Mouse (Mus musculus) forebrain, embryonic 14.5 days (tissue): ENCODE measurements around the gene Cacnb3. TPM values are rescaled to one million over a fixed set of nuclear protein-coding genes. Genes with fewer than 3 reads are reported as not detected.

Source experiments
- ATAC-seq: fragments of 200-750 bp; cut with Nextera tagmentation; 2 replicates; pipeline ENCODE4 v1.8.0; 2017; ENCODE audit warnings: mild to moderate bottlenecking, moderate library complexity
- DNase-seq: peaks from one replicate; pipeline ENCODE4 v3.0.0-alpha.2; 2015; ENCODE audit warnings: low spot score
- H3K27ac ChIP-seq: fragments of 300-500 bp; sonication (generic); 2 replicates; pipeline ENCODE4 v1.5.1; 2014; ENCODE audit warnings: low read depth, mild to moderate bottlenecking, control low read depth, low read length, moderate library complexity
- H3K27me3 ChIP-seq: fragments of 300-500 bp; sonication (generic); replicated peaks from 2 replicates; pipeline ENCODE4 v1.6.1; 2014; ENCODE audit warnings: low read length, control low read depth, mixed read lengths; ENCODE audit not compliant: control insufficient read depth, insufficient read depth
- H3K36me3 ChIP-seq: fragments of 300-500 bp; sonication (generic); 2 replicates; pipeline ENCODE4 v1.6.1; 2014; ENCODE audit warnings: low read length, control low read depth; ENCODE audit not compliant: control insufficient read depth, insufficient read depth
- H3K4me1 ChIP-seq: fragments of 300-500 bp; sonication (generic); 2 replicates; pipeline ENCODE4 v1.6.1; 2014; ENCODE audit warnings: antibody characterized with exemption, low read length, control low read depth; ENCODE audit not compliant: control insufficient read depth, insufficient read depth
- H3K4me2 ChIP-seq: fragments of 300-500 bp; sonication (generic); 2 replicates; pipeline ENCODE4 v1.6.1; 2014; ENCODE audit warnings: mild to moderate bottlenecking, control low read depth, low read length
- H3K4me3 ChIP-seq: fragments of 300-500 bp; sonication (generic); 2 replicates; pipeline ENCODE4 v1.5.1; 2014; ENCODE audit warnings: low read depth, low read length, control low read depth
- H3K9ac ChIP-seq: fragments of 300-500 bp; sonication (generic); 2 replicates; pipeline ENCODE4 v1.6.1; 2014; ENCODE audit warnings: mild to moderate bottlenecking, low read length, control low read depth, moderate library complexity
- H3K9me3 ChIP-seq: fragments of 300-500 bp; sonication (generic); replicated peaks from 2 replicates; pipeline ENCODE4 v1.6.1; 2016; ENCODE audit warnings: low read length, control low read depth, mixed read lengths; ENCODE audit not compliant: control insufficient read depth
- WGBS: fragments of 180-500 bp; shearing (Covaris S2); extraction: QIAGEN DNeasy Blood & Tissue Kit; methylation state at CpG from one replicate; pipeline ENCODE4 v1.1.7; 2014; 5-methylcytosine and 5-hydroxymethylcytosine counted together
- polyA plus RNA-seq: library from polyadenylated mRNA; unstranded; fragments of >200 nt; fragmentation: Nextera tagmentation; extraction: Ambion mirVana; gene quantifications from 2 replicates; pipeline ENCODE4 v1.2.1, GENCODE M21; 2014

Gene Cacnb3
- polyA plus RNA-seq, 1 experiment from 2014 or later: 75.9 TPM

- no peak overlapping the region for H3K27ac ChIP-seq
- H3K9ac ChIP-seq: no peak overlapping the region
- H3K4me2 ChIP-seq: no peak overlapping the region
- no peak for ATAC-seq
- H3K9me3 ChIP-seq: no peaks in the 10 kb centered on the region
- no peaks in the 10 kb centered on the region for H3K27me3 ChIP-seq
- H3K4me3 ChIP-seq: no peak overlapping the region
- no peak for DNase-seq
- peaks cover 16% of the 10 kb centered on the region for H3K4me1 ChIP-seq
- peaks cover 26% of the 10 kb centered on the region for H3K36me3 ChIP-seq
- 65% methylated on average over 9 of the region's 9 CpGs for WGBS
Observed at GRCm38 (mm10) chr15:98606739-98607138, 23.9 kb upstream of the Cacnb3 start.

DNA sequence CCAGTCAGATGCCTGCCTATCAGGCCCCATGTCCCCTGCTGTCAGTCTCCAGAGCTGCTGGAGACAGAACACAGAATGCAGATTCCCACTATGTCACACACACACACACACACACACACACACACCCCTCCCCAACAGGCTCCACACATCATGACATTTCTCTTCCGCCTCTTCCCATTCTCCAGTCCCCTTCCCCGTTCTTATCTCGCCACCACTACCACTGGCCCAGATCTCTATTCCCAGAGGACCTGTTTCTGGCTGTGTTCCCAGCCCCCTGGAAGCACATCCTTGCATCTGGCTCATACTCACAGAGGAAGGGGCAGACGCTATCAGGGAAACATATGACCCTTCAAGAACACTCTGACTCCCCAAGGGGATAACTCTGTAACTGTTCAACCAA is 23.1 kb upstream of the Cacnb3 start:
- peak overlapping the region; percentile 86; the same call in 1 of the 2 replicates for H3K9ac ChIP-seq
- no peak for DNase-seq
- no peak for ATAC-seq
- H3K4me3 ChIP-seq: peak overlapping the region; percentile 75
- H3K27ac ChIP-seq: no peak overlapping the region
- peak overlapping the region; percentile 91 for H3K4me2 ChIP-seq
- peaks cover 22% of the 10 kb centered on the region for H3K36me3 ChIP-seq
- H3K27me3 ChIP-seq: no peaks in the 10 kb centered on the region
- WGBS: 35% methylated on average over 4 of the region's 4 CpGs
- no peaks in the 10 kb centered on the region for H3K9me3 ChIP-seq
- peaks cover 14% of the 10 kb centered on the region for H3K4me1 ChIP-seq

GRCm38 (mm10) chr15:98608058-98608783 is 22.4 kb upstream of the Cacnb3 start:
- Histone ChIP-seq H3K27ac (no peak overlapping the region; the same call in 1 of the 2 replicates), H3K4me3 (peak overlapping the region; percentile 75), H3K4me1 (peaks cover 14% of the 10 kb centered on the region), H3K36me3 (peaks cover 16% of the 10 kb centered on the region), H3K4me2 (peak overlapping the region; percentile 91), H3K9me3 (no peaks in the 10 kb centered on the region), H3K9ac (peak overlapping the region; percentile 86), H3K27me3 (no peaks in the 10 kb centered on the region)
- DNase-seq (no peak), ATAC-seq (no peak)
- 17% methylated on average over 8 of the region's 10 CpGs for WGBS

- DNase-seq: peak; percentile 30
Observed at GRCm38 (mm10) chr15:98608784-98609250, 21.8 kb upstream of the Cacnb3 start.

GRCm38 (mm10) chr15:98609331-98610130 is 21.1 kb upstream of the Cacnb3 start, which contains the start of gene Adcy6:
Gene Adcy6, minus strand, starts transcription at chr15:98610076.
- Histone ChIP-seq H3K4me1 (peaks cover 14% of the 10 kb centered on the region), H3K4me3 (peak within 1 kb of the TSS; percentile 75), H3K27ac (peak within 1 kb of the TSS; percentile 83), H3K36me3 (0 out of 2 replicates have a peak, but pooled peaks cover 3% of the 10 kb centered on the region), H3K9ac (peak within 1 kb of the TSS; percentile 86), H3K4me2 (peak within 1 kb of the TSS; percentile 91), H3K27me3 (no peaks in the 10 kb centered on the region), H3K9me3 (no peaks in the 10 kb centered on the region)
- peak; percentile 88 for DNase-seq
- under 1% methylated on average over 30 of the region's 75 CpGs for WGBS
- peak; percentile 85 for ATAC-seq

More at GRCm38 (mm10) chr15:98608784-98609250, 21.8 kb upstream of the Cacnb3 start:
- Histone ChIP-seq H3K4me3 (peak overlapping the region; percentile 75), H3K9ac (peak overlapping the region; percentile 86), H3K4me1 (peaks cover 14% of the 10 kb centered on the region), H3K27ac (peak overlapping the region; percentile 83), H3K27me3 (no peaks in the 10 kb centered on the region), H3K9me3 (no peaks in the 10 kb centered on the region), H3K4me2 (peak overlapping the region; percentile 91), H3K36me3 (peaks cover 10% of the 10 kb centered on the region)
- 0% methylated on average over 7 of the region's 26 CpGs for WGBS
- ATAC-seq: peak; percentile 54

DNA sequence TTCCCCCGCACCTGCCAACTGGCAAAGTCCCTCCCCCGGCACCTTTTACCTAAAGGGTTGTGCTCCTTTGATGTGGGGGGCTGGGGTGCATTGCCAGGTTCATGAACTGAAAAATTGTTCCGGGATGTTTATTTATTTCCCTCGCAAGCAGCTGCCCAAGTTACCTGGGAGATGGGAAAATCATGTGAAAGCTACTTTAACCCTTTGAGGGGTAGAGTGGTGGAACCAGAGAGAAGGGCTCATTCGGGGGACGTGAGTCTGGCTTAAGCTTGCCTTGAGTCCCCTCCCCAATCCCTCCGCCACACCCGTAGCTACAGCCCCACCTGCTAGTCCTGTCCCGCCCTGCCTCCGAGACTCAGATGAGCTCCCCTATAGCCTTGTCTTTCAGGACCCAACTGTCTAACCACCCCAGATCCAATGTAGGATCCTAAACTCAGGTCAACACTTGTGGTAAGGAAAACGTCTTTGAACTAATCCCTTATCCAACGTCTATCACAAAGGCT is 20.5 kb upstream of the Cacnb3 start:
- peak overlapping the region; percentile 75 for H3K4me3 ChIP-seq
- H3K4me2 ChIP-seq: peak overlapping the region; percentile 91
- ATAC-seq (no peak), DNase-seq (peak; percentile 40)
- H3K36me3 ChIP-seq: 0 out of 2 replicates have a peak, but pooled peaks cover 3% of the 10 kb centered on the region
- peaks cover 14% of the 10 kb centered on the region for H3K4me1 ChIP-seq
- WGBS: 5% methylated on average over 12 of the region's 12 CpGs
- peak overlapping the region; percentile 86 for H3K9ac ChIP-seq
- H3K27ac ChIP-seq: peak overlapping the region; percentile 83
- H3K27me3 ChIP-seq: no peaks in the 10 kb centered on the region
- no peaks in the 10 kb centered on the region for H3K9me3 ChIP-seq

- DNase-seq (no peak), ATAC-seq (no peak)
- Histone ChIP-seq H3K4me2 (no peak overlapping the region), H3K9me3 (no peaks in the 10 kb centered on the region), H3K27ac (no peak overlapping the region), H3K27me3 (no peaks in the 10 kb centered on the region), H3K4me1 (peaks cover 14% of the 10 kb centered on the region), H3K9ac (no peak overlapping the region), H3K4me3 (no peak overlapping the region), H3K36me3 (no peaks in the 10 kb centered on the region)
- 94% methylated on average over 3 of the region's 3 CpGs for WGBS
Observed at GRCm38 (mm10) chr15:98612229-98612628, 18.4 kb upstream of the Cacnb3 start.

DNA sequence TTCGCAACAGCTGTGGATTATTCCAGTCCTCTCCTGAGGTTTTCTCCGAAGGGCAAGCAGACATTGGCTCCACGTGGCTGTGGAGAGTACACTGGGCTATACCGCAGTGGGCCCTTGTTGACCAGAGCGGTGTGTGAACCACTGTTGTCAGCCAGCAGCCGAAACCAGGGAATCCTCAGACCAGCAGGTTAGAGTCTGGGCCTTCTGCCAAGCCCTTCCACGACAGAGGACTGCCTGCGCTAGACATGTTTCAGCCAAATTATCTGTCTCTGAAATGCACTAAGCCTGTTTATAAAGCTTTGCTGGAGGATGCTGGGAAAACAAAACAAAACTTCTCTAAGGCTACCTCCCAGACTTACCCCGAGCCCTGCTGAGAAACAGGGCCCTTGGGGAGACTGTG is 16.1 kb upstream of the Cacnb3 start:
- H3K27me3 ChIP-seq: no peaks in the 10 kb centered on the region
- no peak overlapping the region for H3K4me2 ChIP-seq
- ATAC-seq (no peak), DNase-seq (peak; percentile 50)
- no peak overlapping the region for H3K27ac ChIP-seq
- H3K4me1 ChIP-seq: no peaks in the 10 kb centered on the region
- WGBS: 40% methylated on average over 9 of the region's 9 CpGs
- H3K9ac ChIP-seq: 0 out of 2 replicates have a peak overlapping the region, but pooled peaks have one; percentile 25
- no peaks in the 10 kb centered on the region for H3K9me3 ChIP-seq
- no peaks in the 10 kb centered on the region for H3K36me3 ChIP-seq
- H3K4me3 ChIP-seq: no peak overlapping the region
